Mouse (Mus musculus): ENCODE measurements at regions not wholly inside any gene's neighbourhood (a gene's known extent, or its start where the extent isn't known, plus 50 kb on each side); places are given as distances from the start of the nearest gene placed in this dataset.
A peak's percentile ranks its signal among the peaks of the same experiment; 100 is the strongest.

DNA sequence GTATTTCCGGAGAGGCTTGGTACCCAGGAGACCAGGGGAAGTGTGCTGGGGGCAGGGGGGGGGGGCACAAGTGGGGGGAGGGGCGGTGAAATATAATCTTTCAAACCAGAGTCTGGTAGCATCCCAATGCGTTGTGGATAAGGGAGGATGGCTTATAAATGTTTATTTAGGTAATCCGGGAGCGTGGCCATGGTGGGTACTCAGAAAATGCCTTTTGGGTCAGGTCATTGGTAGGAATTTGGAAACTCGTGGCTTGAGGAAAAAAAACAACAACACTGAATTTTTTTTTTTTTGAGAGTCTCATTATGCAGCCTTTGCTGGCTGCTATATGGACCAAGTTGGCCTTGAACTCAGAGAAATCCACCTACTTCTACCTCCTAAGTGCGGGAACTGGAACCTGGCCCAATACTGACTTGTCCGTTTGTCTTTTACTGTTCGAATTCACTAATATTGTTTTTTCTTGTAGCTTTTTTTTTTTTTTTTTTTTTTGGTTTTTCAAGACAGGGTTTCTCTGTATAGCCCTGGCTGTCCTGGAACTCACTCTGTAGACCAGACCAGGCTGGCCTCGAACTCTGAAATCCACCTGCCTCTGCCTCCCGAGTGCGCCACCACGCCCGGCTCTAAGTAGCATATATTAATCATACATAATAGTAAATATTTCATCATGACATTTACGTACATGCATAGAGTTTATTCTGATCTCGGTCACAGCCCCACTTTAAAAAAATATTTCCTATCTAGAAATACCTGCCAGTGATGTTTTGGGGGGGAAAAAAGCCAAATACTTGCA lies 52.8 kb upstream of the Pim1 start:
- H3K4me3 ChIP-seq (replicated peaks), result peak overlapping the region; percentile 94
- peaks cover 96% of the 10 kb centered on the region for H3K4me1 ChIP-seq
- no peak for TF ChIP-seq GATA1 (IDR thresholded peaks at IDR 0.05; ENCODE audit: borderline replicate concordance, low read length)
- no peak for TF ChIP-seq FLI1 (IDR thresholded peaks at IDR 0.05; ENCODE audit: low read length)
- H3K27me3 ChIP-seq (replicated peaks), result no peaks in the 10 kb centered on the region
- H3K9me3 ChIP-seq, result no peaks in the 10 kb centered on the region
- H3K36me3 ChIP-seq (replicated peaks; ENCODE audit: low read length), result peaks cover 14% of the 10 kb centered on the region

DNA sequence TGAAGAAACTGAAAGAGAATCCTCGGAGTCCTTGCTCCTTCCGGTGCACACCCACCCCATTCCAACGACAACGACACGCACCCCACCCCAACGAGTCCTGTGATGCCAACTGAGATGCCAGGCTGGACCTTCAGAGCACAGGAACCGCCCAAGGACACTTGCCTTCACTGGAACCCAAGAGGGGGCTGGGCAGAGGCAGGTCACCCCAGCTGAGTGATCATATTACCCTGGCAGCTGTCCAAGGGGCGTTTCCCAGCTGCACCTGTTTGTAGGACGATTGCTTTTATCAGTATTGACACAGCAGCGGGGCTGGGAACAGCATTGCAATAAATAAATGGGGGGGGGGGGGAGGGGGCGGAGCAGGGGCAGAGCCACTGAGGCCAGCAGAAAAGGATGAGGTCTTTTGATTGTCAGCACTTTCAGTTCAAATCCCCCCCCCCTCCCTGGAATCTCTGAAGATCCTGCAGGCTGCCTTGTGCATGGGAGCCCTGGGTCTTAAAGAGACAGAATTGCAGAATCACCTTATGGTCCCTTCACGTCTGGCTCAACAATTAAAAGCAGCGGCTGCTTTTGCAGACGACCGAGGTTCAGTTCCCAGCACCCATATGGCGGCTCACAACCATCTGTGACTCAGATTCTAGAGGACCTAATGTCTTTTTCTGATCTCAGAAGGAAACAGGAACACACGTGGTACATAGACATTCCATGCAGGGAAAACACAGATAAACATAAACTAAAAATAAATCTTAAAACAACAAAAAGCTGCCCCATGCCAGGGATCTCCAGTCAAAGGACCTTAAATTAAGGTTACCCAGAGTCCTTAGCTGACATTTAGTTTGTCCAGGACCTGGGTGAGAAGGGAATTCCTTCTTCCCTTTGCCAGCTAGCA lies 52.0 kb upstream of the Pim1 start:
- Histone ChIP-seq H3K36me3 (replicated peaks; ENCODE audit: low read length) (peaks cover 14% of the 10 kb centered on the region), H3K4me3 (replicated peaks) (peak overlapping the region; percentile 79), H3K27me3 (replicated peaks) (no peaks in the 10 kb centered on the region), H3K9me3 (no peaks in the 10 kb centered on the region), H3K4me1 (peaks cover 93% of the 10 kb centered on the region)
- TF ChIP-seq GATA1 (IDR thresholded peaks at IDR 0.05; ENCODE audit: borderline replicate concordance, low read length) (no peak), FLI1 (IDR thresholded peaks at IDR 0.05; ENCODE audit: low read length) (no peak)

DNA sequence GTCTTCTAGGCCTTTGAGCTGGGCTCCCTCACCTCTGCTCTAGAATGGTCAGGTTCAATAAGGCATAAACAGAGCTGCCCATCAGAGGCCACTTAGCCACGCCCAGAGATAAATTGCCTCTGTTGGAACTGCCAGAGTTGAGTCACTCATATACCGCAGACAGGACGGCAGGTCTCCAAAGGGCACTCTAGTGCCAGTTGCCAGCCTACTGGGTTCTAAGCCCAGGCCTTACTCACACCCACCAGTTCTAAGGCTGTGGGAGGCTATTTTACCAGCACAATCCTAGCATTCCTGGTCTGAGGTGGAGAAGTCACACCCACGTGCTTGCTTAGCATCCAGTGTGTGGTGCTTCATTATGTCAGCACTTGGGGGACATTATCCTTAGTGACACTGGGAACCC lies 50.6 kb upstream of the Pim1 start:
- Histone ChIP-seq H3K4me1 (peaks cover 93% of the 10 kb centered on the region), H3K9me3 (no peaks in the 10 kb centered on the region), H3K4me3 (replicated peaks) (no peak overlapping the region), H3K27me3 (replicated peaks) (no peaks in the 10 kb centered on the region), H3K36me3 (replicated peaks; ENCODE audit: low read length) (peaks cover 8% of the 10 kb centered on the region)
- TF ChIP-seq GATA1 (IDR thresholded peaks at IDR 0.05; ENCODE audit: borderline replicate concordance, low read length) (no peak), FLI1 (IDR thresholded peaks at IDR 0.05; ENCODE audit: low read length) (no peak)

DNA sequence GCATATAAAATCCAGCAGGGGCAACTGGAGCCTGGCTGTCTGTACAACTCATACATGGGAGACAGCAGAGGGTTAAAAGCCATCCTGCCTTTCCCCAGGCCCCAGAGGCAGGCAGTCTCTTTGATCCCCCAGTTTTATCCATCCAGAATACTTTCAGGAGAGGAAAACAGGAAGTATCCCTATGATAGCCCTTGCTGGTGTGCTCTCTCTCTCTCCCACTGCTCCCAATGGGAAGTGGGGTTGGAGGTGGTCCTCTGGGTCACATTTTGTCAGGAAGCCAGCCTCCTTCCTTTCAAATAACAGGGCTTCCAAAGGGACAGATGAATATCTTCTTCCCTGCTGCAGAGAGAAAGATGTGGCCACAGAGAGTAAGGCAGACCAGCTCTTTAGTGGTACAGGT lies 50.1 kb upstream of the Pim1 start:
- no peaks in the 10 kb centered on the region for H3K9me3 ChIP-seq
- H3K27me3 ChIP-seq (replicated peaks), result no peaks in the 10 kb centered on the region
- H3K4me1 ChIP-seq, result peaks cover 93% of the 10 kb centered on the region
- TF ChIP-seq GATA1 (IDR thresholded peaks at IDR 0.05; ENCODE audit: borderline replicate concordance, low read length), result no peak
- no peak for TF ChIP-seq FLI1 (IDR thresholded peaks at IDR 0.05; ENCODE audit: low read length)
- peaks cover 5% of the 10 kb centered on the region for H3K36me3 ChIP-seq (replicated peaks; ENCODE audit: low read length)
- H3K4me3 ChIP-seq (replicated peaks), result no peak overlapping the region

Measured in megakaryocyte, embryonic 14.5 days (primary cell).